Comparison of ENCODE assay signal across 22 mouse cellular contexts in genomic region chr5:123038115-123038514, GRCm38 (mm10). TPM values are rescaled to one million over a fixed set of nuclear protein-coding genes. Genes with fewer than 3 reads are reported as not detected.
DNase-seq lines count a peak whose midpoint lies in the region; ATAC-seq and TF ChIP-seq lines count a peak whose summit lies in the region.
"Had no signal": no experiment of that assay in that cellular context is flagged by ENCODE, and none has a peak within 500 bp of the region (broad histone marks: within the 10 kb centered on the region; RNA-seq: fewer than 3 reads in every experiment).

No protein-coding gene starts in this region.

- H3K9ac ChIP-seq in ES-Bruce4 (ENCODE audit: low read depth, poor library complexity, severe bottlenecking): peak overlapping the region; percentile 50
- no peak overlapping the region for H3K9ac ChIP-seq in forebrain, embryonic 13.5 days
- H3K9ac ChIP-seq: forebrain, embryonic 15.5 days; heart, embryonic 15.5 days; hindbrain, embryonic 14.5 days had no signal

- TF ChIP-seq POLR2A in ES-Bruce4 (IDR thresholded peaks at IDR 0.05; ENCODE audit: insufficient read depth, low read length): no peak

- H3K4me1 ChIP-seq in ES-Bruce4 (ENCODE audit: control insufficient read depth, insufficient read depth, low read length): peaks cover 10% of the 10 kb centered on the region
- H3K4me1 ChIP-seq in forebrain, embryonic 13.5 days: peaks cover 18% of the 10 kb centered on the region

- H3K9me3 ChIP-seq in ES-Bruce4 (replicated peaks; ENCODE audit: control insufficient read depth, insufficient read depth, low read length, poor library complexity, severe bottlenecking): no peaks in the 10 kb centered on the region
- H3K9me3 ChIP-seq in forebrain, embryonic 13.5 days (replicated peaks): no peaks in the 10 kb centered on the region
- H3K9me3 ChIP-seq: embryonic facial prominence, embryonic 10.5 days; forebrain, embryonic 15.5 days; heart, embryonic 15.5 days; hindbrain, embryonic 10.5 days had no signal

- H3K4me2 ChIP-seq in forebrain, embryonic 13.5 days: no peak overlapping the region
- H3K4me2 ChIP-seq: forebrain, embryonic 15.5 days had no signal

- H3K4me3 ChIP-seq in ES-Bruce4 (ENCODE audit: low read depth, low read length): no peak overlapping the region
- no peak overlapping the region for H3K4me3 ChIP-seq in forebrain, embryonic 13.5 days
- H3K4me3 ChIP-seq: forebrain, embryonic 15.5 days had no signal

- intact Hi-C loops in heart, postnatal 10 days (cut with DNase I): no loop called here

- no peak for TF ChIP-seq EP300 in ES-Bruce4 (IDR thresholded peaks at IDR 0.05; ENCODE audit: insufficient read depth, low read depth, low read length)

- WGBS in forebrain, embryonic 13.5 days: 82% methylated on average over 5 of the region's 5 CpGs

- DNase-seq in 416B (ENCODE audit: low read depth) (peak; percentile 37), ZHBTc4 (ENCODE audit: low read depth, low spot score) (peak; percentile 50)
- peak; percentile 57 for DNase-seq in CD4-positive helper T cell, adult 2 months (ENCODE audit: low read depth, low spot score)
- no peak for DNase-seq in urinary bladder, adult 18-20 months (ENCODE audit: low spot score in 2 of 2)
- DNase-seq in heart, postnatal 10 days: no peak
- DNase-seq: adrenal gland, postnatal 10 days; B cell, adult 2 months; cerebellum, adult 11 months; cerebellum, adult 9-10 months; gastrocnemius, postnatal 10 days had no signal

- H3K27ac ChIP-seq in ES-Bruce4 (ENCODE audit: insufficient read depth, low read length): peak overlapping the region; percentile 85
- no peak overlapping the region for H3K27ac ChIP-seq in forebrain, embryonic 13.5 days
- H3K27ac ChIP-seq: embryonic facial prominence, embryonic 10.5 days; forebrain, embryonic 15.5 days; heart, adult 2 months; heart, embryonic 15.5 days; hindbrain, embryonic 10.5 days; hindbrain, embryonic 14.5 days had no signal

- no peak for TF ChIP-seq CTCF in ES-Bruce4 (IDR thresholded peaks at IDR 0.05; ENCODE audit: low read depth, low read length)

- no peak for ATAC-seq in forebrain, embryonic 13.5 days
- ATAC-seq: forebrain, embryonic 15.5 days; inflammation-experienced regulatory T-cells, adult 6 months; intestine, postnatal 0 days had no signal

- H3K36me3 ChIP-seq in ES-Bruce4 (ENCODE audit: control insufficient read depth, insufficient read depth, low read length, poor library complexity, severe bottlenecking): no peaks in the 10 kb centered on the region
- no peaks in the 10 kb centered on the region for H3K36me3 ChIP-seq in forebrain, embryonic 13.5 days (ENCODE audit: poor library complexity, severe bottlenecking)
- H3K36me3 ChIP-seq: embryonic facial prominence, embryonic 10.5 days; forebrain, embryonic 15.5 days; heart, embryonic 15.5 days; hindbrain, embryonic 10.5 days had no signal

- H3K27me3 ChIP-seq in ES-Bruce4 (ENCODE audit: control insufficient read depth, insufficient read depth, low read length, poor library complexity, severe bottlenecking): no peaks in the 10 kb centered on the region
- H3K27me3 ChIP-seq in forebrain, embryonic 13.5 days: no peaks in the 10 kb centered on the region
- H3K27me3 ChIP-seq: forebrain, embryonic 15.5 days; heart, embryonic 15.5 days had no signal

RNA-seq across cellular contexts. Expression of gene Morn3, which starts 8.7 kb away (rescaled TPM):
- polyA plus RNA-seq in ES-Bruce4 (2011; ENCODE audit: insufficient read depth, insufficient read length, low read depth, missing spikeins): not detected in 2 replicates
- polyA plus RNA-seq in forebrain, embryonic 13.5 days (2015; fragmentation: Nextera tagmentation; extraction: Ambion mirVana): 0.79 and 1.1 TPM in 2 replicates
- total RNA-seq in heart, postnatal 10 days (2021): not detected
- total RNA-seq: adrenal gland, postnatal 10 days; adrenal gland, postnatal 4 days; gastrocnemius, postnatal 10 days; heart, adult 2 months; heart, postnatal 25 days had no signal
- polyA plus RNA-seq: embryonic facial prominence, embryonic 10.5 days; heart, adult 2 months; heart, embryonic 15.5 days; intestine, postnatal 0 days had no signal

RNA-seq across cellular contexts. Expression of gene Orai1, which starts 23.2 kb away (rescaled TPM):
- 12.7 and 13.3 TPM in 2 replicates for polyA plus RNA-seq in ES-Bruce4 (2011; ENCODE audit: insufficient read depth, insufficient read length, low read depth, missing spikeins)
- polyA plus RNA-seq in forebrain, embryonic 13.5 days (2015; fragmentation: Nextera tagmentation; extraction: Ambion mirVana): 10.6 and 10.8 TPM in 2 replicates
- 10 to 100 TPM; 18.7 to 20.2 TPM for total RNA-seq in heart, postnatal 10 days (2021)

RNA-seq across cellular contexts. Expression of gene Tmem120b, which starts 30.1 kb away (rescaled TPM):
- 8.9 and 9.1 TPM in 2 replicates for polyA plus RNA-seq in ES-Bruce4 (2011; ENCODE audit: insufficient read depth, insufficient read length, low read depth, missing spikeins)
- 10.9 and 11.0 TPM in 2 replicates for polyA plus RNA-seq in forebrain, embryonic 13.5 days (2015; fragmentation: Nextera tagmentation; extraction: Ambion mirVana)
- total RNA-seq in heart, postnatal 10 days (2021): 10 to 100 TPM; 11.1 to 11.7 TPM

RNA-seq across cellular contexts. Expression of gene Kdm2b, which starts 48.5 kb away (rescaled TPM):
- polyA plus RNA-seq in ES-Bruce4 (2011; ENCODE audit: insufficient read depth, insufficient read length, low read depth, missing spikeins): 50.3 and 56.8 TPM in 2 replicates
- polyA plus RNA-seq in forebrain, embryonic 13.5 days (2015; fragmentation: Nextera tagmentation; extraction: Ambion mirVana): 107 and 108 TPM in 2 replicates
- total RNA-seq in heart, postnatal 10 days (2021): 10 to 100 TPM; 23.1 to 23.3 TPM

Comparison
In these comparisons a context has a peak if more than half of its experiments do, and no peak if none do; other contexts are left out.
1. DNase-seq: peak in 416B (single experiment), CD4-positive helper T cell, adult 2 months (single experiment) and ZHBTc4 (single experiment); none in urinary bladder, adult 18-20 months (0 of 2) and heart, postnatal 10 days (0 of 2).